Mouse (Mus musculus) left cerebral cortex, postnatal 36 days (tissue): Measurements from ENCODE around the gene Prune1. TPM values are rescaled to one million over a fixed set of nuclear protein-coding genes. Genes with fewer than 3 reads are reported as not detected.
A peak's percentile ranks its signal among the peaks of the same experiment; 100 is the strongest.

ENCODE experiments used
- DNase-seq, 2 experiments: peaks; one replicate each; pipeline ENCODE4 v3.0.0; 2021 to 2022; ENCODE audit warnings: low spot score in 2 of 2, mixed read lengths in 1 of 2
- intact Hi-C: fragments of 180-260 bp; cut with DNase I; formaldehyde crosslinking; loops from one replicate; pipeline ENCODE4 v1.15.1; 2025
- total RNA-seq, 2 experiments: library from RNA; stranded (reverse); gene quantifications; 2 replicates each; pipeline ENCODE4 v1.2.3; 2021

The Prune1 gene
- total RNA-seq, 2 experiments from 2014 or later = 24.9 to 27.0 TPM

- intact Hi-C loops = loop anchor here (2.0 kb wide), 1 partner anchor 54 kb away; the partner anchor contains the start of gene Cdc42se1
Observed at GRCm38 (mm10) chr3:95282865-95283588, 1.2 kb upstream of the Prune1 start.

GRCm38 (mm10) chr3:95282381-95282864 is 547 bp upstream of the Prune1 start:
- DNase-seq = peak in 1 of 2 experiments; percentile 38
- intact Hi-C loops = loop anchor here (2.0 kb wide), 1 partner anchor 54 kb away; the partner anchor contains the start of gene Cdc42se1

More at GRCm38 (mm10) chr3:95282865-95283588, 1.2 kb upstream of the Prune1 start:
- peak; percentile 75 for DNase-seq

GRCm38 (mm10) chr3:95280747-95281146 is 1.1 kb downstream of the Prune1 start:
- intact Hi-C loops = no loop called here
- DNase-seq = peak; percentile 17

GRCm38 (mm10) chr3:95277149-95277551 is 4.7 kb downstream of the Prune1 start:
- intact Hi-C loops = no loop called here
- no peak for DNase-seq

GRCm38 (mm10) chr3:95276428-95276934 is 5.4 kb downstream of the Prune1 start:
- DNase-seq = no peak
- intact Hi-C loops = no loop called here

- no peak for DNase-seq
- intact Hi-C loops = no loop called here
Observed at GRCm38 (mm10) chr3:95275161-95275560, 6.7 kb downstream of the Prune1 start.

- no peak for DNase-seq
- intact Hi-C loops = no loop called here
Observed at GRCm38 (mm10) chr3:95274453-95274852, 7.4 kb downstream of the Prune1 start.

GRCm38 (mm10) chr3:95273471-95273870 is 8.4 kb downstream of the Prune1 start:
- no peak for DNase-seq
- intact Hi-C loops = no loop called here

- DNase-seq = no peak
- intact Hi-C loops = no loop called here
Observed at GRCm38 (mm10) chr3:95270766-95271364, 11.0 kb downstream of the Prune1 start.

- DNase-seq = no peak
Observed at GRCm38 (mm10) chr3:95269789-95270188, 12.1 kb downstream of the Prune1 start.

GRCm38 (mm10) chr3:95267855-95268254 is 14.0 kb downstream of the Prune1 start:
- intact Hi-C loops = no loop called here
- DNase-seq = no peak

More at GRCm38 (mm10) chr3:95269789-95270188, 12.1 kb downstream of the Prune1 start:
- intact Hi-C loops = no loop called here

- intact Hi-C loops = no loop called here
- no peak for DNase-seq
Observed at GRCm38 (mm10) chr3:95266052-95266451, 15.8 kb downstream of the Prune1 start.

GRCm38 (mm10) chr3:95264724-95265123 is 17.2 kb downstream of the Prune1 start:
- DNase-seq = no peak
- intact Hi-C loops = loop anchor here (5.0 kb wide), 1 partner anchor 122 kb away; the partner anchor contains the start of gene Tnfaip8l2

- DNase-seq = peak; percentile 29 to 59
- intact Hi-C loops = loop anchor here (1.0 to 5.0 kb wide), 2 partner anchors 46 to 121 kb away; partner anchors contain the start of genes Gabpb2 and Tnfaip8l2
Observed at GRCm38 (mm10) chr3:95263089-95263739, 18.7 kb downstream of the Prune1 start.

- intact Hi-C loops = loop anchor here (5.0 kb wide), 1 partner anchor 120 kb away; the partner anchor contains the start of gene Tnfaip8l2
- DNase-seq = no peak
Observed at GRCm38 (mm10) chr3:95261975-95262374, 19.9 kb downstream of the Prune1 start.

- intact Hi-C loops = no loop called here
- DNase-seq = no peak
Observed at GRCm38 (mm10) chr3:95256931-95257330, 24.9 kb downstream of the Prune1 start.

- intact Hi-C loops = no loop called here
Observed at GRCm38 (mm10) chr3:95250783-95251424, 31.0 kb downstream of the Prune1 start, which contains the start of gene Bnipl. Bnipl (minus strand) TSS chr3:95251193.

GRCm38 (mm10) chr3:95250361-95250760 is 31.5 kb downstream of the Prune1 start:
- no peak for DNase-seq
- intact Hi-C loops = no loop called here

More at GRCm38 (mm10) chr3:95250783-95251424, 31.0 kb downstream of the Prune1 start, which contains the start of gene Bnipl:
- no peak for DNase-seq

GRCm38 (mm10) chr3:95247660-95248336 is 34.1 kb downstream of the Prune1 start:
- intact Hi-C loops = no loop called here
- no peak for DNase-seq
